Comparison of ENCODE assay signal across 7 mouse cellular contexts in genomic region chr19:46045696-46046311, GRCm38 (mm10). TPM values are rescaled to one million over a fixed set of nuclear protein-coding genes. Genes with fewer than 3 reads are reported as not detected.
DNase-seq lines count a peak whose midpoint lies in the region; ATAC-seq and TF ChIP-seq lines count a peak whose summit lies in the region.

No protein-coding gene starts in this region.

- no peak for TF ChIP-seq POLR2A in ES-Bruce4 (IDR thresholded peaks at IDR 0.05; ENCODE audit: insufficient read depth, low read length)

- peak overlapping the region; percentile 93 for H3K4me2 ChIP-seq in embryonic facial prominence, embryonic 13.5 days
- H3K4me2 ChIP-seq in heart, embryonic 13.5 days = peak overlapping the region; percentile 90
- peak overlapping the region; percentile 86 for H3K4me2 ChIP-seq in kidney, postnatal 0 days (ENCODE audit: low read length)
- H3K4me2 ChIP-seq in lung, embryonic 16.5 days (ENCODE audit: low read depth, low read length) = peak overlapping the region; percentile 84

- H3K4me3 ChIP-seq in ES-Bruce4 (ENCODE audit: low read depth, low read length) = peak overlapping the region; percentile 95
- peak overlapping the region; percentile 97 for H3K4me3 ChIP-seq in embryonic facial prominence, embryonic 13.5 days
- peak overlapping the region; percentile 72 for H3K4me3 ChIP-seq in heart, embryonic 13.5 days
- peak overlapping the region; percentile 99 for H3K4me3 ChIP-seq in kidney, postnatal 0 days (replicated peaks; ENCODE audit: low read depth, low read length)
- H3K4me3 ChIP-seq in lung, embryonic 16.5 days (ENCODE audit: low read length) = peak overlapping the region; percentile 79

- no peaks in the 10 kb centered on the region for H3K36me3 ChIP-seq in ES-Bruce4 (ENCODE audit: control insufficient read depth, insufficient read depth, low read length, poor library complexity, severe bottlenecking)
- no peaks in the 10 kb centered on the region for H3K36me3 ChIP-seq in embryonic facial prominence, embryonic 13.5 days
- no peaks in the 10 kb centered on the region for H3K36me3 ChIP-seq in heart, embryonic 13.5 days
- no peaks in the 10 kb centered on the region for H3K36me3 ChIP-seq in kidney, postnatal 0 days (ENCODE audit: insufficient read depth, low read length)
- no peaks in the 10 kb centered on the region for H3K36me3 ChIP-seq in lung, embryonic 16.5 days (ENCODE audit: control insufficient read depth, insufficient read depth, low read length)

- no peak; the same call in 1 of the 2 replicates for TF ChIP-seq EP300 in ES-Bruce4 (IDR thresholded peaks at IDR 0.05; ENCODE audit: insufficient read depth, low read depth, low read length)

- peak; percentile 29; the same call in 1 of the 2 replicates for ATAC-seq in embryonic facial prominence, embryonic 13.5 days (ENCODE audit: insufficient number of reproducible peaks, insufficient read depth, low FRiP score, low TSS enrichment, low read depth)
- ATAC-seq in heart, embryonic 13.5 days (ENCODE audit: extremely low read depth, insufficient number of reproducible peaks, low FRiP score, low TSS enrichment) = peak; percentile 11; the same call in 1 of the 2 replicates
- peak; percentile 49 for ATAC-seq in kidney, postnatal 0 days (replicated peaks; ENCODE audit: low FRiP score, low read depth)
- ATAC-seq in lung, embryonic 16.5 days (ENCODE audit: low read depth) = peak; percentile 71

- TF ChIP-seq CTCF in ES-Bruce4 (IDR thresholded peaks at IDR 0.05; ENCODE audit: low read depth, low read length) = no peak
- no peak for TF ChIP-seq CTCF in kidney, postnatal 0 days (IDR thresholded peaks at IDR 0.05; ENCODE audit: low read depth)

- H3K27me3 ChIP-seq in ES-Bruce4 (ENCODE audit: control insufficient read depth, insufficient read depth, low read length, poor library complexity, severe bottlenecking) = no peaks in the 10 kb centered on the region
- H3K27me3 ChIP-seq in embryonic facial prominence, embryonic 13.5 days = no peaks in the 10 kb centered on the region
- no peaks in the 10 kb centered on the region for H3K27me3 ChIP-seq in heart, embryonic 13.5 days (replicated peaks)
- no peaks in the 10 kb centered on the region for H3K27me3 ChIP-seq in kidney, postnatal 0 days (ENCODE audit: insufficient read depth, low read length)
- H3K27me3 ChIP-seq in lung, embryonic 16.5 days (ENCODE audit: control insufficient read depth, insufficient read depth, low read depth, low read length) = no peaks in the 10 kb centered on the region

- peak overlapping the region; percentile 99 for H3K27ac ChIP-seq in ES-Bruce4 (ENCODE audit: insufficient read depth, low read length)
- H3K27ac ChIP-seq in embryonic facial prominence, embryonic 13.5 days = peak overlapping the region; percentile 99
- H3K27ac ChIP-seq in heart, embryonic 13.5 days (replicated peaks) = peak overlapping the region; percentile 99
- peak overlapping the region; percentile 99 for H3K27ac ChIP-seq in kidney, postnatal 0 days
- H3K27ac ChIP-seq in lung, embryonic 16.5 days (ENCODE audit: low read length) = peak overlapping the region; percentile 99

- no peaks in the 10 kb centered on the region for H3K9me3 ChIP-seq in ES-Bruce4 (replicated peaks; ENCODE audit: control insufficient read depth, insufficient read depth, low read length, poor library complexity, severe bottlenecking)
- H3K9me3 ChIP-seq in embryonic facial prominence, embryonic 13.5 days = no peaks in the 10 kb centered on the region
- H3K9me3 ChIP-seq in heart, embryonic 13.5 days = no peaks in the 10 kb centered on the region
- no peaks in the 10 kb centered on the region for H3K9me3 ChIP-seq in kidney, postnatal 0 days (replicated peaks; ENCODE audit: low read length)
- no peaks in the 10 kb centered on the region for H3K9me3 ChIP-seq in lung, embryonic 16.5 days (ENCODE audit: control insufficient read depth, low read length)

- peaks cover 11% of the 10 kb centered on the region for H3K4me1 ChIP-seq in ES-Bruce4 (ENCODE audit: control insufficient read depth, insufficient read depth, low read length)
- H3K4me1 ChIP-seq in embryonic facial prominence, embryonic 13.5 days = peaks cover 53% of the 10 kb centered on the region
- peaks cover 53% of the 10 kb centered on the region for H3K4me1 ChIP-seq in heart, embryonic 13.5 days
- H3K4me1 ChIP-seq in kidney, postnatal 0 days (replicated peaks; ENCODE audit: insufficient read depth, low read length) = peaks cover 46% of the 10 kb centered on the region
- H3K4me1 ChIP-seq in lung, embryonic 16.5 days (replicated peaks; ENCODE audit: control insufficient read depth, insufficient read depth, low read length) = peaks cover 37% of the 10 kb centered on the region

- DNase-seq in ZHBTc4 (ENCODE audit: low read depth, low spot score) = peak; percentile 95
- peak; percentile 97 for DNase-seq in kidney, postnatal 0 days (ENCODE audit: low spot score)
- peak; percentile 64 for DNase-seq in retina, embryonic 14.5 days (ENCODE audit: low spot score)

- WGBS in embryonic facial prominence, embryonic 13.5 days = under 1% methylated on average over 7 of the region's 7 CpGs
- 2% methylated on average over 7 of the region's 7 CpGs for WGBS in heart, embryonic 13.5 days
- 1% methylated on average over 7 of the region's 7 CpGs for WGBS in kidney, postnatal 0 days
- 3% methylated on average over 7 of the region's 7 CpGs for WGBS in lung, embryonic 16.5 days

- peak overlapping the region; percentile 99 for H3K9ac ChIP-seq in ES-Bruce4 (ENCODE audit: low read depth, poor library complexity, severe bottlenecking)
- H3K9ac ChIP-seq in embryonic facial prominence, embryonic 13.5 days = peak overlapping the region; percentile 98
- peak overlapping the region; percentile 96 for H3K9ac ChIP-seq in heart, embryonic 13.5 days
- H3K9ac ChIP-seq in kidney, postnatal 0 days (ENCODE audit: low read depth, low read length) = peak overlapping the region; percentile 95
- H3K9ac ChIP-seq in lung, embryonic 16.5 days (ENCODE audit: low read length) = peak overlapping the region; percentile 96

RNA-seq across cellular contexts. Expression of gene Ldb1, which starts 0.8 kb away (rescaled TPM):
- polyA plus RNA-seq in ES-Bruce4 (2011; ENCODE audit: insufficient read depth, insufficient read length, low read depth, missing spikeins) = 146 and 155 TPM in 2 replicates
- polyA plus RNA-seq in embryonic facial prominence, embryonic 13.5 days (2015; fragmentation: Nextera tagmentation; extraction: Ambion mirVana) = 121 and 124 TPM in 2 replicates
- 64.7 and 69.7 TPM in 2 replicates for polyA plus RNA-seq in heart, embryonic 13.5 days (2015; fragmentation: Nextera tagmentation; extraction: Ambion mirVana)
- 79.3 and 82.5 TPM in 2 replicates for polyA plus RNA-seq in kidney, postnatal 0 days (2015; fragmentation: Nextera tagmentation; extraction: Ambion mirVana)
- polyA plus RNA-seq in lung, embryonic 16.5 days (2015; fragmentation: Nextera tagmentation; extraction: Ambion mirVana) = 55.3 and 70.7 TPM in 2 replicates

RNA-seq across cellular contexts. Expression of gene Pprc1, which starts 1.1 kb away (rescaled TPM):
- polyA plus RNA-seq in ES-Bruce4 (2011; ENCODE audit: insufficient read depth, insufficient read length, low read depth, missing spikeins) = 114 and 141 TPM in 2 replicates
- 33.2 and 38.8 TPM in 2 replicates for polyA plus RNA-seq in embryonic facial prominence, embryonic 13.5 days (2015; fragmentation: Nextera tagmentation; extraction: Ambion mirVana)
- polyA plus RNA-seq in heart, embryonic 13.5 days (2015; fragmentation: Nextera tagmentation; extraction: Ambion mirVana) = 19.9 and 21.4 TPM in 2 replicates
- polyA plus RNA-seq in kidney, postnatal 0 days (2015; fragmentation: Nextera tagmentation; extraction: Ambion mirVana) = 16.2 and 16.9 TPM in 2 replicates
- polyA plus RNA-seq in lung, embryonic 16.5 days (2015; fragmentation: Nextera tagmentation; extraction: Ambion mirVana) = 24.4 and 27.0 TPM in 2 replicates

RNA-seq across cellular contexts. Expression of gene Nolc1, which starts 29.9 kb away (rescaled TPM):
- 157 and 164 TPM in 2 replicates for polyA plus RNA-seq in ES-Bruce4 (2011; ENCODE audit: insufficient read depth, insufficient read length, low read depth, missing spikeins)
- polyA plus RNA-seq in embryonic facial prominence, embryonic 13.5 days (2015; fragmentation: Nextera tagmentation; extraction: Ambion mirVana) = 89.6 and 96.1 TPM in 2 replicates
- 48.4 and 48.9 TPM in 2 replicates for polyA plus RNA-seq in heart, embryonic 13.5 days (2015; fragmentation: Nextera tagmentation; extraction: Ambion mirVana)
- 50.0 and 60.0 TPM in 2 replicates for polyA plus RNA-seq in kidney, postnatal 0 days (2015; fragmentation: Nextera tagmentation; extraction: Ambion mirVana)
- polyA plus RNA-seq in lung, embryonic 16.5 days (2015; fragmentation: Nextera tagmentation; extraction: Ambion mirVana) = 59.2 and 66.2 TPM in 2 replicates

RNA-seq across cellular contexts. Expression of gene Hps6, which starts 42.5 kb away (rescaled TPM):
- polyA plus RNA-seq in ES-Bruce4 (2011; ENCODE audit: insufficient read depth, insufficient read length, low read depth, missing spikeins) = 3.1 and 3.3 TPM in 2 replicates
- polyA plus RNA-seq in embryonic facial prominence, embryonic 13.5 days (2015; fragmentation: Nextera tagmentation; extraction: Ambion mirVana) = 7.3 and 7.4 TPM in 2 replicates
- 5.9 and 6.3 TPM in 2 replicates for polyA plus RNA-seq in heart, embryonic 13.5 days (2015; fragmentation: Nextera tagmentation; extraction: Ambion mirVana)
- 7.2 and 7.6 TPM in 2 replicates for polyA plus RNA-seq in kidney, postnatal 0 days (2015; fragmentation: Nextera tagmentation; extraction: Ambion mirVana)
- polyA plus RNA-seq in lung, embryonic 16.5 days (2015; fragmentation: Nextera tagmentation; extraction: Ambion mirVana) = 10.2 and 11.1 TPM in 2 replicates

RNA-seq across cellular contexts. Expression of gene Armh3, which starts 47.5 kb away (rescaled TPM):
- 17.1 and 18.6 TPM in 2 replicates for polyA plus RNA-seq in ES-Bruce4 (2011; ENCODE audit: insufficient read depth, insufficient read length, low read depth, missing spikeins)
- polyA plus RNA-seq in embryonic facial prominence, embryonic 13.5 days (2015; fragmentation: Nextera tagmentation; extraction: Ambion mirVana) = 22.3 TPM in 2 replicates
- polyA plus RNA-seq in heart, embryonic 13.5 days (2015; fragmentation: Nextera tagmentation; extraction: Ambion mirVana) = 12.7 and 13.0 TPM in 2 replicates
- polyA plus RNA-seq in kidney, postnatal 0 days (2015; fragmentation: Nextera tagmentation; extraction: Ambion mirVana) = 13.2 and 14.7 TPM in 2 replicates
- polyA plus RNA-seq in lung, embryonic 16.5 days (2015; fragmentation: Nextera tagmentation; extraction: Ambion mirVana) = 16.9 and 18.0 TPM in 2 replicates

Comparison
In these comparisons a context has a peak if more than half of its experiments do, and no peak if none do; other contexts are left out.
1. Peak in every context shown above with its lines: DNase-seq, ATAC-seq, H3K4me3 ChIP-seq and H3K27ac ChIP-seq.
2. ATAC-seq: peak in every context shown above with its lines; median percentile 71 in lung, embryonic 16.5 days; 49 in kidney, postnatal 0 days; 29 in embryonic facial prominence, embryonic 13.5 days; 11 in heart, embryonic 13.5 days.